Mouse (Mus musculus): ENCODE measurements around the gene Far2.

DNA sequence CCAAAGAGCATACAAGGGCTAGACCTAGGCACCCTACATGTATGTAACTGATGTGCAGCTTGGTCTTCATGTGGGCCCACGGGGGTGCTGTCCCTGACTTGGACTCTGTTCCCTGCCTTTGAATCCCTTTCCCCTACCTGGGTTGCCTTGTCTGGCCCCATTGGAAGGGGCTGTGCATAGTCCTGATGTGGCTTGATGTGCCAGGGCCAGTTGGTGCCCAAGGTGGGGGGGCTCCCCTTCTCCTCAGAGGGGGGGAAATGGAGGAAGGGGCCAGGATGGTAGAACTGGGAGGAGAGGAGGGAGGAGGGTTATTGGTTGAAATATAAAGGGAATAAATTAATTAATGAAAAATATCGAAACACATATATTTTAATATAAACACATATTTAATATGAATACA, 46.6 kb upstream of the Far2 start:
- TF ChIP-seq TCF12 (IDR thresholded peaks at IDR 0.05; ENCODE audit: insufficient read depth, poor library complexity, severe bottlenecking) (no peak), MYOG (IDR thresholded peaks at IDR 0.05; ENCODE audit: control insufficient read depth in 1 of 3, insufficient read depth in 1 of 3, insufficient read length in 2 of 3, low read depth in 2 of 3) (no peak), REST (IDR thresholded peaks at IDR 0.05; ENCODE audit: insufficient read depth, insufficient read length) (no peak), POLR2A (IDR thresholded peaks at IDR 0.05; ENCODE audit: insufficient read length, low read depth) (no peak), POLR2AphosphoS2 (IDR thresholded peaks at IDR 0.05; ENCODE audit: insufficient read length, low read depth) (no peak), USF1 (IDR thresholded peaks at IDR 0.05; ENCODE audit: low read depth) (no peak), SRF (IDR thresholded peaks at IDR 0.05; ENCODE audit: control insufficient read depth, insufficient read length, low read depth) (no peak), MYOD1 (IDR thresholded peaks at IDR 0.05; ENCODE audit: control insufficient read depth in 1 of 3, insufficient read length in 2 of 3, low read depth in 2 of 3) (no peak), E2F4 (IDR thresholded peaks at IDR 0.05; ENCODE audit: insufficient read depth) (no peak), TCF3 (IDR thresholded peaks at IDR 0.05; ENCODE audit: insufficient read length, low read depth) (no peak), MAX (IDR thresholded peaks at IDR 0.05; ENCODE audit: low read depth) (no peak), CEBPB (IDR thresholded peaks at IDR 0.05; ENCODE audit: insufficient read depth, poor library complexity, severe bottlenecking) (no peak)
